Mouse (Mus musculus) cortical plate, adult 2 months (tissue): Measurements from ENCODE around the gene Chd9.

ENCODE experiments used
- CTCF ChIP-seq: fragments of 200-500 bp; IDR thresholded peaks from 2 replicates; pipeline ENCODE4 v1.5.1; 2011; ENCODE audit warnings: mild to moderate bottlenecking, control low read depth, low read length; ENCODE audit not compliant: insufficient read depth; ENCODE audit errors: extremely low read depth
- POLR2A ChIP-seq: fragments of 200-500 bp; IDR thresholded peaks from 2 replicates; pipeline ENCODE4 v1.6.1; 2011; ENCODE audit warnings: mild to moderate bottlenecking, low read length, control low read depth; ENCODE audit not compliant: insufficient read depth; ENCODE audit errors: extremely low read depth

DNA sequence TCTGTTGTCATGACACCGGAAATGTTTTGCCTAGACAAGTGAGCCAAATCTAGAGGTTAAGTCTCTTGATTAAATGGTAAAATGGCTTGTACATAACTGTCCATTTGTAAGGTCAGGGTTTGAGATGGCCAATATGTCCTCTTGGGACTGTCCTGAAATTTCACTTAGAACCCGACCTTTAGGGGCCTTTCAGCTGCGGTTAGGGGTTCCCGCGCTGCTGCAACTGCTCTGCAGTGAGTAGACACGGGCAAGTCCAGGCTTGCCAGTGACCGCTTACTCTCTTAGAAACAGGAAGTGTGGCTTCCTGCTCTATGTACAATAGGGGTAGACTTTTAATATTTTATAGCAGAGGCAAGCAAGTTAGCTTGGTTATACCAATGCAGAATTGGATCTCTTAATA is 253.8 kb downstream of the Chd9 start:
- no peak for TF ChIP-seq CTCF
- TF ChIP-seq POLR2A: no peak
